Mouse (Mus musculus) CH12.LX (cell line): ENCODE measurements around the gene Poglut1. TPM values are rescaled to one million over a fixed set of nuclear protein-coding genes. Genes with fewer than 3 reads are reported as not detected.
"Not testable (repeated sequence)": the region's sequence is repeated elsewhere in the genome, so short reads cannot be mapped to it uniquely, and the experiment has no call there.

Source experiments
- DNase-seq: peaks from one replicate; pipeline ENCODE4 v3.0.0-alpha.2; 2013; ENCODE audit errors: extremely low read depth
- H3K27ac ChIP-seq: 2 replicates; pipeline ENCODE4 v1.5.1; 2012; ENCODE audit warnings: low read depth, mild to moderate bottlenecking, control low read depth, moderate library complexity; ENCODE audit not compliant: insufficient read depth
- H3K27me3 ChIP-seq: replicated peaks from 2 replicates; pipeline ENCODE3; 2012; ENCODE audit warnings: inconsistent platforms
- H3K36me3 ChIP-seq, 2 experiments: replicated peaks in 1 of 2; 2 replicates each; pipeline versions ENCODE3 to v1.6.1; 2012; ENCODE audit warnings: inconsistent platforms in 1 of 2, low read length in 1 of 2, mild to moderate bottlenecking in 1 of 2, mixed read lengths in 1 of 2, moderate library complexity in 1 of 2; ENCODE audit not compliant: control insufficient read depth in 1 of 2, insufficient read depth in 1 of 2
- H3K4me1 ChIP-seq, 2 experiments: 2 replicates each; pipeline ENCODE4 v1.6.1; 2012; ENCODE audit warnings: inconsistent platforms in 1 of 2, moderate library complexity in 1 of 2; ENCODE audit not compliant: insufficient read depth in 2 of 2, control insufficient read depth in 1 of 2
- H3K4me2 ChIP-seq: 2 replicates; pipeline ENCODE4 v1.6.1; 2012; ENCODE audit warnings: low read depth, mild to moderate bottlenecking, control low read depth; ENCODE audit not compliant: poor library complexity, insufficient read depth, severe bottlenecking
- H3K4me3 ChIP-seq, 3 experiments: fragments of 150-350 bp in 1 of 3; sonication (generic) in 1 of 3; replicated peaks in 1 of 3; 2 replicates each; pipeline versions ENCODE3 to v1.5.1; 2011 to 2012; ENCODE audit warnings: low read depth in 2 of 3, low read length in 2 of 3, mild to moderate bottlenecking in 2 of 3, moderate library complexity in 2 of 3, control low read depth in 1 of 3, improper control_type of control experiment in 1 of 3, inconsistent platforms in 1 of 3, mixed read lengths in 1 of 3; ENCODE audit not compliant: poor library complexity in 1 of 3
- H3K79me2 ChIP-seq: replicated peaks from 2 replicates; pipeline ENCODE4 v1.6.1; 2012; ENCODE audit warnings: mild to moderate bottlenecking, moderate library complexity; ENCODE audit not compliant: control insufficient read depth, poor library complexity, insufficient read depth, severe bottlenecking; ENCODE audit errors: extremely low read depth
- H3K9ac ChIP-seq: 2 replicates; pipeline ENCODE4 v1.6.1; 2012; ENCODE audit warnings: low read depth, mild to moderate bottlenecking, control low read depth, moderate library complexity; ENCODE audit not compliant: insufficient read depth
- H3K9me3 ChIP-seq: replicated peaks from 2 replicates; pipeline ENCODE3; 2012; ENCODE audit warnings: low read length, inconsistent platforms, mixed read lengths
- CHD1 ChIP-seq: IDR thresholded peaks from 2 replicates; pipeline ENCODE4 v1.6.1; 2012; ENCODE audit warnings: low read depth, low read length, improper control_type of control experiment, inconsistent platforms
- CHD2 ChIP-seq: IDR thresholded peaks from 2 replicates; pipeline ENCODE4 v1.6.1; 2011; ENCODE audit warnings: low read length, improper control_type of control experiment
- ETS1 ChIP-seq: conservative IDR thresholded peaks from 2 replicates; pipeline ENCODE4 v1.6.1; 2012; ENCODE audit warnings: low read depth, mild to moderate bottlenecking, inconsistent platforms, low read length, improper control_type of control experiment, moderate library complexity
- IRF4 ChIP-seq: IDR thresholded peaks from 2 replicates; pipeline ENCODE4 v1.6.1; 2014; ENCODE audit warnings: low read depth, mild to moderate bottlenecking, inconsistent platforms, low read length, improper control_type of control experiment
- MAX ChIP-seq: IDR thresholded peaks from 2 replicates; pipeline ENCODE4 v1.6.1; 2011; ENCODE audit warnings: low read length, improper control_type of control experiment
- NELFE ChIP-seq: IDR thresholded peaks from 2 replicates; pipeline ENCODE4 v1.6.1; 2011; ENCODE audit warnings: low read depth, low read length, improper control_type of control experiment
- SMC3 ChIP-seq: IDR thresholded peaks from 2 replicates; pipeline ENCODE4 v1.6.1; 2011; ENCODE audit warnings: low read depth, low read length, improper control_type of control experiment
- UBTF ChIP-seq: IDR thresholded peaks from 2 replicates; pipeline ENCODE4 v1.6.1; 2012; ENCODE audit warnings: low read depth, mild to moderate bottlenecking, inconsistent platforms, low read length, improper control_type of control experiment, moderate library complexity
- ZKSCAN1 ChIP-seq: IDR thresholded peaks from 2 replicates; pipeline ENCODE4 v1.6.1; 2012; ENCODE audit warnings: low read depth, inconsistent platforms, low read length, improper control_type of control experiment, borderline replicate concordance
- ZNF384 ChIP-seq: IDR thresholded peaks from 2 replicates; pipeline ENCODE4 v1.6.1; 2012; ENCODE audit warnings: low read depth, low read length, improper control_type of control experiment, inconsistent platforms
- dilution Hi-C: fragments of 300-500 bp; cut with MboI; formaldehyde crosslinking; loops from 2 replicates; pipeline ENCODE4 v1.14.3; 2020; ENCODE audit warnings: low sequenced_read_pairs; ENCODE audit not compliant: extremely low pct_unique_long_range_greater_than_20kb, extremely low pct_ligation_motif_present
- in situ Hi-C: fragments of 300-500 bp; cut with MboI; formaldehyde crosslinking; loops from 3 replicates; pipeline ENCODE4 v1.14.3; 2019; ENCODE audit warnings: low sequenced_read_pairs, low pct_ligation_motif_present, low pct_unique_long_range_greater_than_20kb, mixed read lengths
- polyA plus RNA-seq: library from polyadenylated mRNA; unstranded; fragments of >175 nt; gene quantifications from 2 replicates; pipeline ENCODE4 v1.2.1, GENCODE M21; 2012; ENCODE audit warnings: low read depth; ENCODE audit not compliant: insufficient read length
- total RNA-seq, 2 experiments: library from RNA; depleted of rRNA; stranded (reverse); fragments of 300-350 nt in 1 of 2; fragments of >200 nt in 1 of 2; gene quantifications; 2 replicates each; pipeline ENCODE4 v1.2.3; 2012 to 2014

The Poglut1 gene
- total and polyA plus RNA-seq, 3 experiments: 41.4 to 65.6 (median 54.7) TPM

- H3K9me3 ChIP-seq: no peaks in the 10 kb centered on the region
- no peaks in the 10 kb centered on the region for H3K27me3 ChIP-seq
- H3K79me2 ChIP-seq: peaks cover 43% of the 10 kb centered on the region
- H3K36me3 ChIP-seq: peaks cover 80 to 91% of the 10 kb centered on the region in 2 experiments
- in situ Hi-C loops (no loop called here), dilution Hi-C loops (no loop called here)
- H3K4me2 ChIP-seq: no peak overlapping the region
- DNase-seq: no peak
- TF ChIP-seq CHD2 (no peak), CHD1 (no peak), ETS1 (no peak), NELFE (no peak), UBTF (no peak), IRF4 (no peak), MAX (no peak)
- no peak overlapping the region for H3K9ac ChIP-seq
- H3K4me3 ChIP-seq: no peak overlapping the region
- peaks cover 7 to 40% of the 10 kb centered on the region in 2 experiments for H3K4me1 ChIP-seq
- no peak overlapping the region for H3K27ac ChIP-seq
Measured at GRCm38 (mm10) chr16:38481327-38481726, 68.7 kb downstream of the Poglut1 start.

- H3K4me3 ChIP-seq: peak overlapping the region in 1 of 3 experiments; percentile 29
- H3K27ac ChIP-seq: no peak overlapping the region
- in situ Hi-C loops (no loop called here), dilution Hi-C loops (no loop called here)
- no peaks in the 10 kb centered on the region for H3K9me3 ChIP-seq
- DNase-seq: no peak
- no peak overlapping the region for H3K9ac ChIP-seq
- TF ChIP-seq ZKSCAN1 (no peak), SMC3 (no peak), ZNF384 (peak; percentile 66)
- H3K36me3 ChIP-seq: peaks cover 80 to 88% of the 10 kb centered on the region in 2 experiments
- no peaks in the 10 kb centered on the region for H3K27me3 ChIP-seq
- H3K4me2 ChIP-seq: no peak overlapping the region
- H3K4me1 ChIP-seq: peaks cover 10 to 69% of the 10 kb centered on the region in 2 experiments
- peaks cover 60% of the 10 kb centered on the region for H3K79me2 ChIP-seq
Measured at GRCm38 (mm10) chr16:38478296-38478695, 71.8 kb downstream of the Poglut1 start.

GRCm38 (mm10) chr16:38477241-38477608 is 72.8 kb downstream of the Poglut1 start:
- peak overlapping the region; percentile 53; the same call in 1 of the 2 replicates for H3K27ac ChIP-seq
- peaks cover 67% of the 10 kb centered on the region for H3K79me2 ChIP-seq
- dilution Hi-C loops, H3K27me3 ChIP-seq, DNase-seq, H3K9me3 ChIP-seq, in situ Hi-C loops, H3K9ac ChIP-seq, H3K4me2 ChIP-seq: not testable (repeated sequence)
- peaks cover 10 to 79% of the 10 kb centered on the region in 2 experiments for H3K4me1 ChIP-seq
- peak overlapping the region in 1 of 3 experiments; percentile 45 for H3K4me3 ChIP-seq
- peaks cover 81 to 87% of the 10 kb centered on the region in 2 experiments for H3K36me3 ChIP-seq
